Mouse (Mus musculus): Measurements from ENCODE around the gene Susd2. TPM values are rescaled to one million over a fixed set of nuclear protein-coding genes. Genes with fewer than 3 reads are reported as not detected.
A peak's percentile ranks its signal among the peaks of the same experiment; 100 is the strongest.

The Susd2 gene
- polyA plus RNA-seq, 1 experiment: 261 TPM

- H3K27me3 ChIP-seq (ENCODE audit: control insufficient read depth, insufficient read depth, low read length): no peaks in the 10 kb centered on the region
- no peak for TF ChIP-seq POLR2A (IDR thresholded peaks at IDR 0.05; ENCODE audit: low read depth, low read length)
- TF ChIP-seq CTCF (IDR thresholded peaks at IDR 0.05; ENCODE audit: extremely low read depth, insufficient read length, insufficient replicate concordance, low read depth, low read length): no peak
- H3K36me3 ChIP-seq (ENCODE audit: control insufficient read depth, insufficient read depth, low read length): peaks cover 6% of the 10 kb centered on the region; the same call in 1 of the 2 replicates
- WGBS: 45% methylated on average over 2 of the region's 2 CpGs
- no peak overlapping the region for H3K4me3 ChIP-seq (ENCODE audit: low read depth, low read length)
- peak overlapping the region; percentile 56 for H3K27ac ChIP-seq (ENCODE audit: insufficient read depth, low read depth, low read length)
- peaks cover 9% of the 10 kb centered on the region; the same call in 1 of the 2 replicates for H3K4me1 ChIP-seq (ENCODE audit: control insufficient read depth, insufficient read depth, insufficient read length, low read length)
These were observed 33.8 kb upstream of the Susd2 start for GRCm38 (mm10) chr10:75677571-75677970.

- TF ChIP-seq CTCF (IDR thresholded peaks at IDR 0.05; ENCODE audit: extremely low read depth, insufficient read length, insufficient replicate concordance, low read depth, low read length) (no peak), POLR2A (IDR thresholded peaks at IDR 0.05; ENCODE audit: low read depth, low read length) (no peak)
- 67% methylated on average over 7 of the region's 7 CpGs for WGBS
- Histone ChIP-seq H3K27me3 (ENCODE audit: control insufficient read depth, insufficient read depth, low read length) (no peaks in the 10 kb centered on the region), H3K27ac (ENCODE audit: insufficient read depth, low read depth, low read length) (peak overlapping the region; percentile 56), H3K4me1 (ENCODE audit: control insufficient read depth, insufficient read depth, insufficient read length, low read length) (peaks cover 9% of the 10 kb centered on the region; the same call in 1 of the 2 replicates), H3K4me3 (ENCODE audit: low read depth, low read length) (no peak overlapping the region), H3K36me3 (ENCODE audit: control insufficient read depth, insufficient read depth, low read length) (peaks cover 6% of the 10 kb centered on the region; the same call in 1 of the 2 replicates)
These were observed 33.2 kb upstream of the Susd2 start for GRCm38 (mm10) chr10:75676819-75677565.

GRCm38 (mm10) chr10:75676286-75676685 lies 32.5 kb upstream of the Susd2 start:
- Histone ChIP-seq H3K4me3 (ENCODE audit: low read depth, low read length) (no peak overlapping the region), H3K27me3 (ENCODE audit: control insufficient read depth, insufficient read depth, low read length) (no peaks in the 10 kb centered on the region), H3K27ac (ENCODE audit: insufficient read depth, low read depth, low read length) (peak overlapping the region; percentile 41), H3K4me1 (ENCODE audit: control insufficient read depth, insufficient read depth, insufficient read length, low read length) (peaks cover 9% of the 10 kb centered on the region; the same call in 1 of the 2 replicates), H3K36me3 (ENCODE audit: control insufficient read depth, insufficient read depth, low read length) (peaks cover 7% of the 10 kb centered on the region; the same call in 1 of the 2 replicates)
- 75% methylated on average over 2 of the region's 2 CpGs for WGBS
- TF ChIP-seq CTCF (IDR thresholded peaks at IDR 0.05; ENCODE audit: extremely low read depth, insufficient read length, insufficient replicate concordance, low read depth, low read length) (no peak), POLR2A (IDR thresholded peaks at IDR 0.05; ENCODE audit: low read depth, low read length) (no peak)

GRCm38 (mm10) chr10:75675594-75675993 lies 31.8 kb upstream of the Susd2 start:
- Histone ChIP-seq H3K4me3 (ENCODE audit: low read depth, low read length) (no peak overlapping the region), H3K4me1 (ENCODE audit: control insufficient read depth, insufficient read depth, insufficient read length, low read length) (peaks cover 9% of the 10 kb centered on the region; the same call in 1 of the 2 replicates), H3K36me3 (ENCODE audit: control insufficient read depth, insufficient read depth, low read length) (peaks cover 6% of the 10 kb centered on the region; the same call in 1 of the 2 replicates), H3K27me3 (ENCODE audit: control insufficient read depth, insufficient read depth, low read length) (no peaks in the 10 kb centered on the region), H3K27ac (ENCODE audit: insufficient read depth, low read depth, low read length) (0 out of 2 replicates have a peak overlapping the region, but pooled peaks have one; percentile 41)
- no peak for TF ChIP-seq CTCF (IDR thresholded peaks at IDR 0.05; ENCODE audit: extremely low read depth, insufficient read length, insufficient replicate concordance, low read depth, low read length)
- no peak for TF ChIP-seq POLR2A (IDR thresholded peaks at IDR 0.05; ENCODE audit: low read depth, low read length)
- WGBS: 81% methylated on average over 8 of the region's 8 CpGs

GRCm38 (mm10) chr10:75669936-75670335 lies 26.1 kb upstream of the Susd2 start:
- H3K27me3 ChIP-seq (ENCODE audit: control insufficient read depth, insufficient read depth, low read length): no peaks in the 10 kb centered on the region

GRCm38 (mm10) chr10:75667911-75668270 lies 24.1 kb upstream of the Susd2 start:
- under 1% methylated on average over 23 of the region's 23 CpGs for WGBS
- TF ChIP-seq POLR2A (IDR thresholded peaks at IDR 0.05; ENCODE audit: low read depth, low read length) (peak; percentile 16; the same call in 1 of the 2 replicates), CTCF (IDR thresholded peaks at IDR 0.05; ENCODE audit: extremely low read depth, insufficient read length, insufficient replicate concordance, low read depth, low read length) (no peak)
- Histone ChIP-seq H3K27me3 (ENCODE audit: control insufficient read depth, insufficient read depth, low read length) (no peaks in the 10 kb centered on the region), H3K4me1 (ENCODE audit: control insufficient read depth, insufficient read depth, insufficient read length, low read length) (peaks cover 7% of the 10 kb centered on the region), H3K4me3 (ENCODE audit: low read depth, low read length) (peak overlapping the region; percentile 85), H3K27ac (ENCODE audit: insufficient read depth, low read depth, low read length) (peak overlapping the region; percentile 60), H3K36me3 (ENCODE audit: control insufficient read depth, insufficient read depth, low read length) (peaks cover 6% of the 10 kb centered on the region; the same call in 1 of the 2 replicates)

More at GRCm38 (mm10) chr10:75669936-75670335, 26.1 kb upstream of the Susd2 start:
- H3K27ac ChIP-seq (ENCODE audit: insufficient read depth, low read depth, low read length): no peak overlapping the region
- peaks cover 7% of the 10 kb centered on the region for H3K4me1 ChIP-seq (ENCODE audit: control insufficient read depth, insufficient read depth, insufficient read length, low read length)
- no peak overlapping the region for H3K4me3 ChIP-seq (ENCODE audit: low read depth, low read length)
- TF ChIP-seq POLR2A (IDR thresholded peaks at IDR 0.05; ENCODE audit: low read depth, low read length) (no peak), CTCF (IDR thresholded peaks at IDR 0.05; ENCODE audit: extremely low read depth, insufficient read length, insufficient replicate concordance, low read depth, low read length) (no peak)
- H3K36me3 ChIP-seq (ENCODE audit: control insufficient read depth, insufficient read depth, low read length): peaks cover 6% of the 10 kb centered on the region; the same call in 1 of the 2 replicates
- WGBS: 98% methylated on average over 1 of the region's 1 CpGs
